Mouse (Mus musculus) hindbrain, postnatal 0 days (tissue): Measurements from ENCODE around the gene Igfbp6. TPM values are rescaled to one million over a fixed set of nuclear protein-coding genes. Genes with fewer than 3 reads are reported as not detected.

Source experiments
- ATAC-seq: fragments of 200-750 bp; cut with Nextera tagmentation; 2 replicates; pipeline ENCODE4 v1.8.0; 2017; ENCODE audit warnings: mild to moderate bottlenecking, moderate TSS enrichment, moderate library complexity
- DNase-seq: peaks from one replicate; pipeline ENCODE4 v3.0.0-alpha.2; 2015; ENCODE audit warnings: low spot score
- H3K27ac ChIP-seq: fragments of 300-500 bp; sonication (generic); 2 replicates; pipeline ENCODE4 v1.5.1; 2014; ENCODE audit warnings: mild to moderate bottlenecking
- H3K27me3 ChIP-seq: fragments of 300-500 bp; sonication (generic); 2 replicates; pipeline ENCODE4 v1.6.1; 2014; ENCODE audit warnings: low read length, mixed read lengths; ENCODE audit not compliant: insufficient read depth
- H3K36me3 ChIP-seq: fragments of 300-500 bp; sonication (generic); 2 replicates; pipeline ENCODE4 v1.6.1; 2014; ENCODE audit warnings: low read length, mixed read lengths; ENCODE audit not compliant: insufficient read depth
- H3K4me1 ChIP-seq: fragments of 300-500 bp; sonication (generic); 2 replicates; pipeline ENCODE4 v1.6.1; 2014; ENCODE audit warnings: antibody characterized with exemption, low read length, mixed read lengths; ENCODE audit not compliant: insufficient read depth
- H3K4me2 ChIP-seq: fragments of 300-500 bp; sonication (generic); 2 replicates; pipeline ENCODE4 v1.6.1; 2014; ENCODE audit warnings: low read depth, mild to moderate bottlenecking, low read length, moderate library complexity, mixed read lengths
- H3K4me3 ChIP-seq: fragments of 300-500 bp; sonication (generic); 2 replicates; pipeline ENCODE4 v1.5.1; 2014; ENCODE audit warnings: low read length
- H3K9ac ChIP-seq: fragments of 300-500 bp; sonication (generic); replicated peaks from 2 replicates; pipeline ENCODE4 v1.6.1; 2014; ENCODE audit warnings: mild to moderate bottlenecking, low read length, moderate library complexity, mixed read lengths
- H3K9me3 ChIP-seq: fragments of 300-500 bp; sonication (generic); 2 replicates; pipeline ENCODE4 v1.6.1; 2016; ENCODE audit warnings: low read length, mixed read lengths
- CTCF ChIP-seq: IDR thresholded peaks from 2 replicates; pipeline ENCODE4 v1.5.1; 2016; ENCODE audit warnings: antibody characterized with exemption, control low read depth, low read depth
- WGBS: fragments of 180-500 bp; shearing (Covaris S2); extraction: QIAGEN DNeasy Blood & Tissue Kit; methylation state at CpG from one replicate; pipeline ENCODE4 v1.1.7; 2014; 5-methylcytosine and 5-hydroxymethylcytosine counted together
- polyA plus RNA-seq: library from polyadenylated mRNA; unstranded; fragments of >200 nt; fragmentation: Nextera tagmentation; extraction: Ambion mirVana; gene quantifications from 2 replicates; pipeline ENCODE4 v1.2.1, GENCODE M21; 2015
- total RNA-seq: library from RNA; depleted of rRNA; stranded (reverse); fragments of >200 nt; gene quantifications from 2 replicates; pipeline ENCODE4 v1.2.3, GENCODE M21; 2014

Igfbp6 gene
- total and polyA plus RNA-seq, 2 experiments from 2014 or later: 11.5 to 12.8 TPM

GRCm38 (mm10) chr15:102186239-102186638 lies 42.1 kb downstream of the Igfbp6 start:
- no peak for DNase-seq
- Histone ChIP-seq H3K27me3 (no peaks in the 10 kb centered on the region), H3K27ac (no peak overlapping the region), H3K4me3 (no peak overlapping the region), H3K9ac (no peak overlapping the region), H3K4me2 (no peak overlapping the region), H3K9me3 (no peaks in the 10 kb centered on the region), H3K4me1 (no peaks in the 10 kb centered on the region), H3K36me3 (peaks cover 9% of the 10 kb centered on the region; the same call in 1 of the 2 replicates)
- TF ChIP-seq CTCF: no peak
- no peak for ATAC-seq
- WGBS: 88% methylated on average over 11 of the region's 11 CpGs

DNA sequence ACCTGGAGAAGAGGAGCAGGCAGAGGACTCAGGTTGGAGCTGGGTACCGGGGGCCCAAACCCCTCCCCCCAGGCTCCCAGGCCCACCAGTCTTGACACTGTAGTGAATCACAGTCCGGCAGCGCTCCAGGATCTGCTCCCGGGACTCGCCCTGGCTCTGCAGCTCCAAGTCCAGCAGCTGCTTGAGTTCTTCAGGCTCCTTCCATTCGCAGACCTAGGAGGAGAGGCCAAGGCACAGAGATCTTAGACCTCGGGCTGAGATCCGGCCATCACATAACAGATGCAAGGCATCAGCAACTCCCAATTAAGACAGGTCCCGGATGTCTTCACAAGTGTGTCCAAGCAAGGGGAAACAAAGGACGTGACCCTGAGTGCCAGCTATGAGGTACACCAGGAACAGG lies 43.9 kb downstream of the Igfbp6 start:
- DNase-seq (no peak), ATAC-seq (no peak)
- Histone ChIP-seq H3K27me3 (no peaks in the 10 kb centered on the region), H3K9me3 (no peaks in the 10 kb centered on the region), H3K4me2 (no peak overlapping the region), H3K4me3 (no peak overlapping the region), H3K27ac (no peak overlapping the region), H3K36me3 (peaks cover 9% of the 10 kb centered on the region; the same call in 1 of the 2 replicates), H3K4me1 (no peaks in the 10 kb centered on the region), H3K9ac (no peak overlapping the region)
- TF ChIP-seq CTCF: no peak
- 89% methylated on average over 10 of the region's 10 CpGs for WGBS

DNA sequence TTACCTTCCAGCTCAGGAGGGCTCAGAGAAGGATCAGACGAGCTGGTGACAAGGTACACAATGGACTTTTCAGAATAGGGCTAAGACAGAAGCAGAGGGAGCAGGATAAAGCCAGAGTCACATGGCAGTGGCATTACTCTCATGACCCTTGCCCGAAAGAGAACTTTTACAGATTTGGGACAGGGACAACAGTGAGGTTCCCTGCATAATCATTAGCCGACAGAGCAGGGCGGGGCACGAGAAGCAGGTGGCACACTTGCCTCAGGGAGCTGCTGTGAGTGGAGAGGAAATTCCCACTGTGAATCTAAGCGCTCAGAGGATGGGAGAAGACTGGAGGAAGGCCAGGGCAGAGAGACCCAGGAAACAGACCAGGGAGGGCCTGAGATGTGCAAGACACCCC lies 44.7 kb downstream of the Igfbp6 start:
- no peak for ATAC-seq
- H3K9ac ChIP-seq: no peak overlapping the region
- no peak for DNase-seq
- H3K4me3 ChIP-seq: no peak overlapping the region
- H3K4me2 ChIP-seq: no peak overlapping the region
- H3K27ac ChIP-seq: no peak overlapping the region
- H3K4me1 ChIP-seq: no peaks in the 10 kb centered on the region
- no peaks in the 10 kb centered on the region for H3K9me3 ChIP-seq
- WGBS: 60% methylated on average over 6 of the region's 6 CpGs
- no peaks in the 10 kb centered on the region for H3K27me3 ChIP-seq
- no peak for TF ChIP-seq CTCF
- peaks cover 9% of the 10 kb centered on the region; the same call in 1 of the 2 replicates for H3K36me3 ChIP-seq

DNA sequence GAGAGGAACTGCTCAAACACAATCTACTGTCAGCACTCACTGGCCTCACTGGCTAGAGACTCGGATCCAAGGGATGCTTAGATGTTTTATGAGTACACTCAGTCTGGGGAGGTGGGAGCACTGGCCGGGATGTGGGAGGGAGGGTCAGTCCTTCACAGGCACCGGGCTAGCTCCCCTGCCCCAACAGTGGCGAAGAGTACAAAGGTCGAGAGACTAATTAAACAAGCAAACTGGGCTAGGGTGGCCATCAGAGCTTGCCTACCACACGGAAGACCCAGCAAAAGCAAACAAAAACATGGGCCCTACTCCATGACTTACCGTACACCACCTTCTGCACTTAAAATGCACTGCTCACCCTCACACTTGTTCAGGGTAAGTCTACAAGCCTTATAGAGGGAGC lies 47.5 kb downstream of the Igfbp6 start:
- H3K9me3 ChIP-seq: no peaks in the 10 kb centered on the region
- no peak for DNase-seq
- H3K4me1 ChIP-seq: no peaks in the 10 kb centered on the region
- TF ChIP-seq CTCF: no peak
- no peak overlapping the region for H3K4me3 ChIP-seq
- no peak for ATAC-seq
- 0 out of 2 replicates have a peak, but pooled peaks cover under 1% of the 10 kb centered on the region for H3K36me3 ChIP-seq
- H3K4me2 ChIP-seq: no peak overlapping the region
- no peak overlapping the region for H3K9ac ChIP-seq
- H3K27ac ChIP-seq: no peak overlapping the region
- WGBS: 78% methylated on average over 7 of the region's 7 CpGs
- no peaks in the 10 kb centered on the region for H3K27me3 ChIP-seq

DNA sequence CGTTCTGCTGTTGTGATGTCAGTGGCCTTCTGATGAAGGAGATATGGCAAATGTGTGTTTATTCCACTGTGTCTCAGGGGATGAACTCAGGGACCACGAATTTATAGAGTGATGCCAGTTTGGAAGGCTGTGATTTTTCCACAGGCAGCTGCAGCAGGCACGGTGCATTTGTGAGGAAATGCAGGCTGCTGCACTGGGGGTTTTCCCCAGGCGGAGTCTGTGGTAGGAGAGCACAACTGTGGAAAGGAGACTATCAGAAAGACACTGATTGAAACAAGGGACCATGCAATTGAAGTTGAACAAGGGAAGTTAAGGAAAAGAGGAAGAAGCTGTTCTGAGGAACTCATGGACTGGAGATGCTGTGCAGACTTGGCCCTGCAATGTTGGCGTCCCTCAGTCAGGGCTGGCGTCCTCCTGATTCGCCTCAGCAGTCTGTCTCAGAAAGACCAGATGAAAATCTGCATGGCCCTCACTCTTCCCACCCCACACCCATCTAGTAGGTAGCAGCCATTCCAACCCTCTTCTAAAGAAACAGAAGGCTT lies 48.2 kb downstream of the Igfbp6 start:
- Histone ChIP-seq H3K9ac (no peak overlapping the region), H3K36me3 (no peaks in the 10 kb centered on the region), H3K4me1 (no peaks in the 10 kb centered on the region), H3K9me3 (no peaks in the 10 kb centered on the region), H3K4me3 (no peak overlapping the region), H3K4me2 (no peak overlapping the region), H3K27me3 (no peaks in the 10 kb centered on the region), H3K27ac (no peak overlapping the region)
- ATAC-seq (no peak), DNase-seq (no peak)
- TF ChIP-seq CTCF: no peak
- 75% methylated on average over 7 of the region's 7 CpGs for WGBS

GRCm38 (mm10) chr15:102192820-102193386 lies 48.7 kb downstream of the Igfbp6 start:
- DNase-seq (no peak), ATAC-seq (no peak)
- H3K4me1 ChIP-seq: no peaks in the 10 kb centered on the region
- H3K4me2 ChIP-seq: no peak overlapping the region
- no peak overlapping the region for H3K9ac ChIP-seq
- TF ChIP-seq CTCF: no peak
- no peak overlapping the region for H3K27ac ChIP-seq
- WGBS: 70% methylated on average over 5 of the region's 5 CpGs
- H3K9me3 ChIP-seq: no peaks in the 10 kb centered on the region
- no peaks in the 10 kb centered on the region for H3K27me3 ChIP-seq
- H3K36me3 ChIP-seq: no peaks in the 10 kb centered on the region
- H3K4me3 ChIP-seq: no peak overlapping the region

DNA sequence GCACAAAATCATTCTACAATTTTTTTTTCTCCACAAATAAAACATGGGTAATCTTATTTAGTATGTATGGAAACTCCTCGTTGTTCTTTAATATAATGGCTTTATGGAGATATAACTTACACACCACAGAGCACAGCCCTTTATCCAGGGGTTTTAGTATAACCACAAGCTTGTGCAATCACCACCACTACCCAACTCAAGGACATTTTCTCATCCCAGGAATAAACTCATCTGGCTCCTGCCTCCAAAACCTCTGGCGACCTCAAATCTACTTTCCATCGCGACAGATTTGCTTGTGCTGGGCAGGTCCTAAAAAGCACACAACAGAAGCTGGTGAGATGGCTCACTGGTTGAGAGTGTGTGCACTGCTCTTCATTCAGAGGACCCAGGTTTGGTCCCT lies 49.5 kb downstream of the Igfbp6 start:
- no peak for DNase-seq
- Histone ChIP-seq H3K27ac (no peak overlapping the region), H3K9me3 (no peaks in the 10 kb centered on the region), H3K4me1 (no peaks in the 10 kb centered on the region), H3K36me3 (no peaks in the 10 kb centered on the region), H3K9ac (no peak overlapping the region), H3K27me3 (no peaks in the 10 kb centered on the region), H3K4me2 (no peak overlapping the region), H3K4me3 (no peak overlapping the region)
- no peak for ATAC-seq
- no peak for TF ChIP-seq CTCF
- WGBS: 82% methylated on average over 4 of the region's 4 CpGs
